Mouse (Mus musculus) heart, postnatal 4 days (tissue): ENCODE measurements around the gene Nudt3. TPM values are rescaled to one million over a fixed set of nuclear protein-coding genes. Genes with fewer than 3 reads are reported as not detected.
A peak's percentile ranks its signal among the peaks of the same experiment; 100 is the strongest.
"Not testable (repeated sequence)": the region's sequence is repeated elsewhere in the genome, so short reads cannot be mapped to it uniquely, and the experiment has no call there.

Source experiments
- DNase-seq: peaks from one replicate; pipeline ENCODE4 v3.0.0; 2021
- total RNA-seq, 2 experiments: library from RNA; stranded (reverse); gene quantifications; 2 replicates each; pipeline ENCODE4 v1.2.3; 2021

The Nudt3 gene
- total RNA-seq, 2 experiments from 2014 or later, result 340 to 371 TPM

GRCm38 (mm10) chr17:27635575-27635903, 12.2 kb upstream of the Nudt3 start:
- not testable (repeated sequence) for DNase-seq

- DNase-seq, result peak; percentile 91
Measured at GRCm38 (mm10) chr17:27634871-27635574, 11.7 kb upstream of the Nudt3 start, which contains the start of gene RPS10-NUDT3. TSS of gene RPS10-NUDT3 (minus strand) at chr17:27635222.

- DNase-seq, result peak; percentile 89
Measured at GRCm38 (mm10) chr17:27629249-27630020, 6.1 kb upstream of the Nudt3 start.

- DNase-seq, result no peak
Measured at GRCm38 (mm10) chr17:27628376-27628775, 5.1 kb upstream of the Nudt3 start.

- DNase-seq, result no peak
Measured at GRCm38 (mm10) chr17:27627451-27627850, 4.2 kb upstream of the Nudt3 start.

- no peak for DNase-seq
Measured at GRCm38 (mm10) chr17:27626681-27627080, 3.4 kb upstream of the Nudt3 start.

GRCm38 (mm10) chr17:27625455-27626251, 2.4 kb upstream of the Nudt3 start:
- DNase-seq, result no peak

- peak; percentile 62 for DNase-seq
Measured at GRCm38 (mm10) chr17:27622611-27623359, 510 bp downstream of the Nudt3 start.

GRCm38 (mm10) chr17:27621705-27622531, 1.4 kb downstream of the Nudt3 start:
- no peak for DNase-seq

- no peak for DNase-seq
Measured at GRCm38 (mm10) chr17:27621161-27621560, 2.1 kb downstream of the Nudt3 start.

- DNase-seq, result no peak
Measured at GRCm38 (mm10) chr17:27615388-27615787, 7.9 kb downstream of the Nudt3 start.

GRCm38 (mm10) chr17:27613016-27613415, 10.3 kb downstream of the Nudt3 start:
- no peak for DNase-seq

GRCm38 (mm10) chr17:27611994-27612393, 11.3 kb downstream of the Nudt3 start:
- DNase-seq, result no peak

- DNase-seq, result no peak
Measured at GRCm38 (mm10) chr17:27611519-27611884, 11.8 kb downstream of the Nudt3 start.

GRCm38 (mm10) chr17:27610679-27611518, 12.4 kb downstream of the Nudt3 start:
- DNase-seq, result no peak

- no peak for DNase-seq
Measured at GRCm38 (mm10) chr17:27609576-27609975, 13.7 kb downstream of the Nudt3 start.

- peak; percentile 73 for DNase-seq
Measured at GRCm38 (mm10) chr17:27603522-27604234, 19.6 kb downstream of the Nudt3 start.

GRCm38 (mm10) chr17:27603036-27603435, 20.3 kb downstream of the Nudt3 start:
- DNase-seq, result no peak

GRCm38 (mm10) chr17:27600869-27601268, 22.4 kb downstream of the Nudt3 start:
- no peak for DNase-seq

GRCm38 (mm10) chr17:27600286-27600685, 23.0 kb downstream of the Nudt3 start:
- no peak for DNase-seq
